In the genomic region with DNA sequence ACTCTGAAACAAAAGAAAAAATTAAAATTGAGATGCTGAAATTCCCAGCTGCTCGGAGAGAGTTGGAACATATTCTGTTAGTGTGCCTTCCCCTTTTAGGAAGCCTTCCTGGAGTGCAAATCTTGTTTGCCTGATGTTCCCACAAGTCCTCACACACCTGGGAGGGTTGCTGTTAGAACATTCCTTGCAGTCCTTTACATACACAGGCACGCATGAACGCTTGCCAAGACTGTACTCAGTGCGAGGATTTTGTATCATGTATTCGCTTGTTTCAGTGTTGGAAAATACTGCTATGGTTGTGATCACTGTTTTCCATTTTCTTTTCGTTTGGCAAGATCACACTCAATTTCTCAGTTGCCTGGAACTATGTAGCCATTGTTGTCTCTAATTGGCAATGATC, we compare ENCODE assay signal across 26 mouse cellular contexts.
DNase-seq lines count a peak whose midpoint lies in the region; ATAC-seq lines count a peak whose summit lies in the region.
"Had no signal": no experiment of that assay in that cellular context is flagged by ENCODE, and none has a peak within 500 bp of the region (broad histone marks: within the 10 kb centered on the region; RNA-seq: fewer than 3 reads in every experiment).

No protein-coding gene starts in this region.

- no peaks in the 10 kb centered on the region for H3K4me1 ChIP-seq in heart, embryonic 11.5 days (ENCODE audit: control insufficient read depth, insufficient read depth, low read length)
- H3K4me1 ChIP-seq: embryonic facial prominence, embryonic 15.5 days; intestine, embryonic 15.5 days had no signal

- no peaks in the 10 kb centered on the region for H3K27me3 ChIP-seq in heart, embryonic 11.5 days (ENCODE audit: control insufficient read depth, insufficient read depth, low read length)
- H3K27me3 ChIP-seq: embryonic facial prominence, embryonic 12.5 days; embryonic facial prominence, embryonic 15.5 days; hindbrain, embryonic 13.5 days; intestine, embryonic 15.5 days had no signal

- intact Hi-C loops in heart, postnatal 14 days (cut with DNase I), result no loop called here

- H3K4me2 ChIP-seq in heart, embryonic 11.5 days, result no peak overlapping the region
- H3K4me2 ChIP-seq: embryonic facial prominence, embryonic 12.5 days; embryonic facial prominence, embryonic 15.5 days; hindbrain, embryonic 13.5 days; intestine, embryonic 15.5 days had no signal

- H3K4me3 ChIP-seq in heart, embryonic 11.5 days (ENCODE audit: low read depth, low read length), result no peak overlapping the region
- H3K4me3 ChIP-seq: embryonic facial prominence, embryonic 12.5 days; embryonic facial prominence, embryonic 15.5 days; gastrocnemius, adult 2 months; heart, adult 2 months; hindbrain, embryonic 10.5 days; hindbrain, embryonic 13.5 days; intestine, embryonic 15.5 days had no signal

- no peaks in the 10 kb centered on the region for H3K9me3 ChIP-seq in heart, embryonic 11.5 days (replicated peaks; ENCODE audit: control insufficient read depth, low read length)
- H3K9me3 ChIP-seq: embryonic facial prominence, embryonic 12.5 days; embryonic facial prominence, embryonic 15.5 days; hindbrain, embryonic 10.5 days; hindbrain, embryonic 13.5 days; intestine, embryonic 15.5 days had no signal

- DNase-seq in heart, adult 11 months, result peak; percentile 82
- DNase-seq in heart, adult 9 months (ENCODE audit: low spot score in 2 of 2), result no peak
- DNase-seq in heart, postnatal 14 days, result peak; percentile 8 to 23
- peak; percentile 20 for DNase-seq in layer of hippocampus, adult 9-11 months
- DNase-seq in layer of hippocampus, postnatal 25 days (ENCODE audit: extremely low spot score in 1 of 2, low spot score in 1 of 2), result no peak
- peak; percentile 28 for DNase-seq in lung, postnatal 14 days
- DNase-seq in lung, postnatal 25 days (ENCODE audit: low spot score), result no peak
- DNase-seq: adrenal gland, adult 8-10 months; adrenal gland, postnatal 25 days; cerebellum, adult 11 months; cerebellum, adult 2 months; cerebellum, adult 9-11 months; cerebellum, postnatal 25 days; forebrain, postnatal 0 days; gastrocnemius, adult 2 months; gastrocnemius, postnatal 14 days; heart, adult 2 months had no signal

- H3K9ac ChIP-seq in heart, embryonic 11.5 days (ENCODE audit: low read depth, low read length), result no peak overlapping the region
- H3K9ac ChIP-seq: embryonic facial prominence, embryonic 12.5 days; embryonic facial prominence, embryonic 15.5 days; forebrain, postnatal 0 days; hindbrain, embryonic 13.5 days; intestine, embryonic 15.5 days had no signal

- no peak for ATAC-seq in heart, embryonic 11.5 days (replicated peaks; ENCODE audit: insufficient number of reproducible peaks, low FRiP score, low TSS enrichment)
- ATAC-seq: activated CD4-positive, CD25-positive, alpha-beta regulatory T cell, adult 4 months; forebrain, embryonic 14.5 days; forebrain, postnatal 0 days; hindbrain, embryonic 16.5 days; intestine, embryonic 15.5 days had no signal

- H3K27ac ChIP-seq in heart, embryonic 11.5 days (ENCODE audit: low read depth, low read length), result no peak overlapping the region
- H3K27ac ChIP-seq: embryonic facial prominence, embryonic 12.5 days; embryonic facial prominence, embryonic 15.5 days; gastrocnemius, adult 2 months; heart, adult 2 months; hindbrain, embryonic 10.5 days; hindbrain, embryonic 13.5 days; intestine, embryonic 15.5 days had no signal

- no peaks in the 10 kb centered on the region for H3K36me3 ChIP-seq in heart, embryonic 11.5 days (ENCODE audit: control insufficient read depth, insufficient read depth, low read length)
- H3K36me3 ChIP-seq: embryonic facial prominence, embryonic 12.5 days; embryonic facial prominence, embryonic 15.5 days; hindbrain, embryonic 10.5 days; hindbrain, embryonic 13.5 days; intestine, embryonic 15.5 days had no signal

- 90% methylated on average over 6 of the region's 6 CpGs for WGBS in heart, embryonic 11.5 days (ENCODE audit: insufficient replicate concordance)

Comparison
In these comparisons a context has a peak if more than half of its experiments do, and no peak if none do; other contexts are left out.
1. DNase-seq: peak in heart, adult 11 months (single experiment), heart, postnatal 14 days (2 of 2), layer of hippocampus, adult 9-11 months (single experiment) and lung, postnatal 14 days (single experiment); none in heart, adult 9 months (0 of 2), layer of hippocampus, postnatal 25 days (0 of 2) and lung, postnatal 25 days (single experiment).